Mouse (Mus musculus) E14TG2a.4 (cell line): ENCODE results near the gene Snx7.
A peak's percentile ranks its signal among the peaks of the same experiment; 100 is the strongest.

Source experiments
- H3K27me3 ChIP-seq: 2 replicates; pipeline ENCODE4 v1.6.1; 2014; ENCODE audit warnings: low read length, control low read depth; ENCODE audit not compliant: insufficient read depth
- H3K36me3 ChIP-seq: 2 replicates; pipeline ENCODE4 v1.6.1; 2014; ENCODE audit warnings: low read length, control low read depth; ENCODE audit not compliant: insufficient read depth
- H3K4me1 ChIP-seq: replicated peaks from 2 replicates; pipeline ENCODE4 v1.6.1; 2014; ENCODE audit warnings: low read depth, low read length, control low read depth
- H3K4me3 ChIP-seq: replicated peaks from 2 replicates; pipeline ENCODE4 v1.5.1; 2014; ENCODE audit warnings: mild to moderate bottlenecking, low read length
- H3K9me3 ChIP-seq: 2 replicates; pipeline ENCODE4 v1.6.1; 2014; ENCODE audit warnings: low read length, control low read depth
- CTCF ChIP-seq: conservative IDR thresholded peaks from 2 replicates; pipeline ENCODE4 v1.5.1; 2014; ENCODE audit warnings: low read length
- NANOG ChIP-seq: IDR thresholded peaks from 2 replicates; pipeline ENCODE4 v1.6.1; 2014; ENCODE audit warnings: borderline replicate concordance, low read length, mixed read lengths
- POU5F1 ChIP-seq: IDR thresholded peaks from 2 replicates; pipeline ENCODE4 v1.6.1; 2014; ENCODE audit warnings: low read length, borderline replicate concordance

The Snx7 gene

DNA sequence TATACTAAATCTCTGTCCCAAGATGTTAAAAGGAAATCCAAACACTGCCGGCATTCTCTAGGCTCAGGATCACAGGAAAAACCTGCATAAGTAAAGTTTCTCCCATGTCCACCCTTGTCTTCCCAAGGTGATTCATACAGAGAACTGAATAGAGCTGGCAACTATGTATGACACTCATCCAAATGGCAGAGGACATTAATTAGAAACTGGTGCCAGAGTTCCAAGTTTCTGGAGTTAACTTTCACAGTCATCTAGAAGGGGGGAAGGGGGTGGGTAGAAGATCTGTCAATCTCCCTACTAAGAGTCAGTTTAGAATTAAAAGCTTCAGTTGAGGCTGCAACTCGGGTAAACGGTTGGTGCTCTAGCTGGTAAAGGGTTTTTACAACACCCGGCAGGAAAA, 76.8 kb downstream of the Snx7 start:
- no peaks in the 10 kb centered on the region for H3K36me3 ChIP-seq
- peaks cover 13% of the 10 kb centered on the region for H3K4me1 ChIP-seq
- no peak for TF ChIP-seq NANOG
- TF ChIP-seq POU5F1, result no peak
- no peak for TF ChIP-seq CTCF

DNA sequence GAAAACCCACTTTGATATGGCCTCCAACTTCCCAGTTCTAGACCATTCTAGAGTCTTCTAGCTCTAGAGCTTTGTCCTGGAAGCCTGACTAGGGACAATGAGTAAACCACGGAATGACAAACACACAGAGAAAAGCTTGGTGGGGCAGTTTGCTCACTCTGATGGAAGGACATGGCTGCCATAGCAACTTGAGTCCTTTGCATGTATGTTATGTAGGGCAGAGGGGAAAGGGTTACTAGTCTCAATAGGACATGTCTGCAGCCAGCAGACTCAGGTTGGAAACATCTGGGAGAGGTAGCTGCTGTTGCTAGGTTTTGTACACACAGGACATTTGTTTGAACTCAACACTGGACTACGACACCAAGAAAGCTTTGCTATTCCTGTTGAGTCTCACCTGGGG, 77.5 kb downstream of the Snx7 start:
- H3K9me3 ChIP-seq, result no peaks in the 10 kb centered on the region
- H3K36me3 ChIP-seq, result no peaks in the 10 kb centered on the region
- TF ChIP-seq NANOG (no peak), CTCF (no peak), POU5F1 (no peak)
- H3K4me1 ChIP-seq, result peaks cover 13% of the 10 kb centered on the region
- H3K27me3 ChIP-seq, result no peaks in the 10 kb centered on the region
- H3K4me3 ChIP-seq, result no peak overlapping the region

More for the DNA sequence above, 76.8 kb downstream of the Snx7 start:
- H3K9me3 ChIP-seq, result no peaks in the 10 kb centered on the region
- no peak overlapping the region for H3K4me3 ChIP-seq
- no peaks in the 10 kb centered on the region for H3K27me3 ChIP-seq

- H3K4me1 ChIP-seq, result no peaks in the 10 kb centered on the region
- no peaks in the 10 kb centered on the region for H3K9me3 ChIP-seq
- TF ChIP-seq NANOG, result no peak
- TF ChIP-seq POU5F1, result no peak
- no peak for TF ChIP-seq CTCF
- no peak overlapping the region for H3K4me3 ChIP-seq
- H3K27me3 ChIP-seq, result no peaks in the 10 kb centered on the region
- no peaks in the 10 kb centered on the region for H3K36me3 ChIP-seq
Measured at GRCm38 (mm10) chr3:117788800-117789693, 79.7 kb downstream of the Snx7 start.

DNA sequence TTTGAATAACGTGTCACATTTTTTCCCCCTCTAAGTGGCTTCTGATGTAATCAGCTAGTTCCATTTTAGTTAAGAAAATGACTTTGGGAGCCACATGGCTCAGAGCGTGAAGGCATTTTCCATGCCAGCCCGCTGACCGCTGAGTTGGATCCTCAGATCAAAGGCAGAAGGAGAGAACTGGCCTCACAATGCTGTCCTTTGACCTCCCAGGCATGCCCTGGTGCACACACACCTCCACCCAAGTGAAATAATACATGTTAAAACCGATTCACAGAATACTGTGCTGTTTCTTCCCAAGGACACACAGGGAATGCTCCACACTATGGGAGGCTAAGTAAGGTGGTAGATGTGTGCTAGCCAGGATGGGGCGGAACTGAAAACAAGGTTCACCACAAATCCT, 81.5 kb downstream of the Snx7 start:
- no peak for TF ChIP-seq POU5F1
- no peak for TF ChIP-seq NANOG
- TF ChIP-seq CTCF, result no peak
- H3K4me3 ChIP-seq, result no peak overlapping the region
- no peaks in the 10 kb centered on the region for H3K27me3 ChIP-seq
- no peaks in the 10 kb centered on the region for H3K36me3 ChIP-seq
- no peaks in the 10 kb centered on the region for H3K9me3 ChIP-seq
- H3K4me1 ChIP-seq, result no peaks in the 10 kb centered on the region

DNA sequence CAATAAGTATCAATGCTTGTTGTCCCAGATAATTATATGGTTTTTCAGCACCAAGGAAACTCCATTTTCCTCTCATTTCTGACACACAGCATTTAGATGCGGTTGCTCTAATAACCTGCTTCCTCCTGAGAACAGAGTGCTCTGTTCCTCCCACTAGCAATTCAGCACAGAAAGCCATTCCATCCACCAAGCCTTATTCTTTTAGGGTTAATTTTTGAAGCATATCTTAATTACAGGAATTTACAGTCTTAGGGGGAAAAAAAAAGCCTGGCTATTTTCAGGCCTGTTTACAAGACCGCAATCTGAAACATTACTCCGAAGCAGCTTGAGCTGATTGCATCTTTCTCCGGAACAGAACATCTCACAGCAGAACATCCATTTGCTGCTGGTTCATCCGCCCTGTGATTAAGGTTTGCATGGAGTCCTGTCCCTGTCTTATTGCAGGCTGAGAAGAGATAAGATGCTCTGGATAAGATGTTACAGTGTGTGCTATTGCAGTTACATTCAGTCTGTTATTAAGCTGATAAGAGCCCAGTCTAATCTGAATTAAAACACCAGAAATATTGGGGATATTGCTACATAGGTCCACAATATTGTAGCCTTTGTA, 116.5 kb downstream of the Snx7 start:
- no peak for TF ChIP-seq CTCF
- TF ChIP-seq NANOG, result no peak
- no peak for TF ChIP-seq POU5F1
- H3K36me3 ChIP-seq, result no peaks in the 10 kb centered on the region
- H3K4me1 ChIP-seq, result no peaks in the 10 kb centered on the region

DNA sequence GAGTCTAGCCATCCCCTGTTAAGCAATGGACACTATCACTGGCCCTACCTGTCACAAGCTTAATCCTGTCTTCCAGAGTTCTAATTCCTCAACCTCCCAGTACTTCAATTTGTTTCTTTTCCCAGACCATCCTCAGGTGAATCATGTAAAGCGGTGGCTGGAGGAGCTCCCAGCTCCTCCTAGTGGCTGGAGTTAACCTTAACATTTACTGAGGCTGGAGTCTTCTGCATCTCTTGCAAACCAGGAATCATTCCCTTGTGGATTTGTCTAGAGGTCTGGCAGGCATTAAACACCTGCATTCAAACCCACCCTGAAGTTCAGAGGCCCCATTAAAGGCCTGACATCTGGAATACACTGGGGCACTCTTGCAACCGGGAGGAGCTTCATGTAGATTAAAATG, 117.1 kb downstream of the Snx7 start:
- no peaks in the 10 kb centered on the region for H3K36me3 ChIP-seq
- TF ChIP-seq CTCF (peak; percentile 25; the same call in 1 of the 2 replicates), NANOG (no peak)
- H3K4me1 ChIP-seq, result no peaks in the 10 kb centered on the region
- no peaks in the 10 kb centered on the region for H3K27me3 ChIP-seq
- H3K4me3 ChIP-seq, result no peak overlapping the region
- no peaks in the 10 kb centered on the region for H3K9me3 ChIP-seq

More for the DNA sequence above, 116.5 kb downstream of the Snx7 start:
- Histone ChIP-seq H3K9me3 (no peaks in the 10 kb centered on the region), H3K4me3 (no peak overlapping the region), H3K27me3 (no peaks in the 10 kb centered on the region)

DNA sequence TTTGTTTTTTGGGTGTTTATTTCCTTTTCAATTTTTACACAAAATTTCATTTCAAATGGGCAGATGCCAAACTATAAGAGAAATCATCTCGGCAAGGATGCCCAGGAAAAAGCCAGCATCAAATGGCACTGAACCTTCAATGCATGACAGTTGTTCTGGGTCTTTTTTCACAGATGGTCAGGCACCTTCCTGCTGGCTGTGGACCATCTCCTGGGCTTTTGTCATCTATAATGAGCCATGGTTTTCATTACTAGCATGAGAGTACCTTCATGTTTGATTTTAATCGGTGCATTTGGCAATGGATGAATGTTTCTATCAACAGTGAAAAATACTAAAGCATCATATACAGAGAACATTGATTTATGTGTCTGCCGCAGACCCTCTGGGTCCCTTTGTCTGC, 119.5 kb downstream of the Snx7 start:
- Histone ChIP-seq H3K4me3 (no peak overlapping the region), H3K36me3 (no peaks in the 10 kb centered on the region), H3K9me3 (no peaks in the 10 kb centered on the region), H3K27me3 (no peaks in the 10 kb centered on the region), H3K4me1 (no peaks in the 10 kb centered on the region)
- no peak for TF ChIP-seq CTCF
- TF ChIP-seq NANOG, result no peak
- no peak for TF ChIP-seq POU5F1

- Histone ChIP-seq H3K4me1 (no peaks in the 10 kb centered on the region), H3K36me3 (no peaks in the 10 kb centered on the region), H3K9me3 (no peaks in the 10 kb centered on the region), H3K27me3 (no peaks in the 10 kb centered on the region), H3K4me3 (no peak overlapping the region)
- TF ChIP-seq CTCF, result no peak
- no peak for TF ChIP-seq POU5F1
- no peak for TF ChIP-seq NANOG
Measured at GRCm38 (mm10) chr3:117739760-117740159, 129.0 kb downstream of the Snx7 start.

DNA sequence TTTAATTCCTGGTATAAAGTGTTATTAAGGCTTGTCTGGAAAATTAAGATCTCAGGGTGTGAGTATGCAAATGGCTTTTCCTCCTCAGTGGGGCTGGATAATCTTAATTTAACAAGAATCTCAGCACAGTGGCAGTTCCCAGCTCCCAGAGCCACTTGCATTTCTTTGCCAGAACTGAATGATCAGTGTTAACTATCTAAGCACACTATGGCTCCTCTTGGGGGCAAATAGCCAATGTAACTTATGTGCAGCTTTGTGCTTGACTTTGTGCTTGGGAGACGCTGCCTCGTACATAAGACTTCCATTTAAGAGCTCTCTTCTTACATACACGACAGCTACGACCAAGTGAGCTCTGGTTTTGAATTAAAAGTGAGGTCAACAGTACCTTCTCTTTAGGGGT, 136.1 kb downstream of the Snx7 start:
- Histone ChIP-seq H3K36me3 (no peaks in the 10 kb centered on the region), H3K4me3 (no peak overlapping the region), H3K4me1 (no peaks in the 10 kb centered on the region), H3K27me3 (no peaks in the 10 kb centered on the region), H3K9me3 (no peaks in the 10 kb centered on the region)
- no peak for TF ChIP-seq CTCF
- no peak for TF ChIP-seq NANOG
- TF ChIP-seq POU5F1, result no peak
